Mouse (Mus musculus) embryonic fibroblast, embryonic 13.5 days (primary cell): Measurements from ENCODE around the gene Col9a2.

Source experiments
- CTCF ChIP-seq: IDR thresholded peaks from 2 replicates; pipeline ENCODE4 v1.5.1; 2011; ENCODE audit warnings: mild to moderate bottlenecking, control low read depth, low read length, moderate library complexity, borderline replicate concordance; ENCODE audit not compliant: insufficient read depth
- POLR2A ChIP-seq: IDR thresholded peaks from 2 replicates; pipeline ENCODE4 v1.6.1; 2011; ENCODE audit warnings: low read depth, mild to moderate bottlenecking, control low read depth, low read length, moderate library complexity

DNA sequence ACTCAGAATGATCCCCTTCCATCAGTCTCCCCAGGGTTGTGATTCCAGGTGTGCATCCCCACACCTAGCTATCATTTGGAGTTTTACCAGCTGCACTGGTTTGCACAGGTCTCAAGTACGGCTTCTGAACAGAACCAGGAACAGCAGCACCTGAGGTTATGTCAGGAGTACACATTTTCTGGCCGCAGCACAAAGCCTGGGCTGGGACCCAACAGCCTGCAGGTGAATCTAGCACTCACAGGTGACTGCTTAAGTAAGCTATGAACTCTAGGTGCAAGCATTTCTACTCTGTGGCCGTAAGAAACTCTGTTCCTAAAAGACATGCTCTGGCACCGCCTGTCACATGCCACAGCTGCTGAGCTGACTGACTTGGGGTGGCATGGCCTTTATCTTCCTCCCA, 51.0 kb downstream of the Col9a2 start:
- no peak for TF ChIP-seq CTCF
- no peak for TF ChIP-seq POLR2A
